Mouse (Mus musculus): ENCODE measurements around the gene P4ha3. TPM values are rescaled to one million over a fixed set of nuclear protein-coding genes. Genes with fewer than 3 reads are reported as not detected.

The P4ha3 gene
- total and polyA plus RNA-seq, 2 experiments from 2014 or later = 2.9 to 9.3 TPM

DNA sequence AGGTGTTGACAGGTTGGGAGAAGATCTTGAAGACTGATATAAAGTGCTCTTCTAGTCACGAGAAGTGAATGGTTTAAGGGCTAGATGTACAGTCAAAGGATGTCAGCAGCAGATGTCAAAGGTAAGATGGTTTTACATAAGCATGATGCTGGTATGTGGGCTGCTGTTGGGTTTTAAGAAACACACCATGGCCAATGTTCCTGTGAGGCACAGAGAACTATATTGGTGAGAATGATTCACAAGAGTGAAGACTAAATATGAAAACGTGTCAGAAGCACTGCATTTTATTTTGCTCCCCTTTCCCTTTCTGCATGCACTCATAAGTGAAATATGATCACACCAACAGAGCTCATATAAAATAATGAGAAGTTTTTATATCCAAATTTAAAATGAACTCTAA lies 77.8 kb downstream of the P4ha3 start:
- no peak for ATAC-seq
- WGBS = 91% methylated on average over 2 of the region's 2 CpGs

DNA sequence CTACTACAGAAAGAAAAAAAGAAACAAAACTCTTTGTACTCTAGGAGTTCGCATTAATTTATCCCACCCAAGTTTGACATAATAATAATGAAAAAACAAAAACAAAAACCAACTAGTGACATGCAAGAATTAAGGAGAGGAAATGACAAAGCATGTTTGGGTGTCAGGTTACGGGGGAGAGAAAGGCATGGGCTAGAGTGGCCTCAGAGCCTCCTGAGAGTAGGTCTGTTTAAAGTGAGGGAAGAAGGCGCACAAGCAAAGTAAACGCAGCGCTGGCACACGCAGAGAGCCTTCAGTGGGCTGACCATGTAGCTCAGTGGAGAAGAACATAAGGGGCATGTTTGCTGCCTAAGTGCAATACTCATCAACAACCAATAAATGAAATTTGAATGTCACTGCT lies 79.6 kb downstream of the P4ha3 start:
- DNase-seq (ENCODE audit: low spot score) (no peak), ATAC-seq (no peak)
- Histone ChIP-seq H3K4me3 (ENCODE audit: low read length) (no peak overlapping the region), H3K36me3 (ENCODE audit: insufficient read depth, low read length) (no peaks in the 10 kb centered on the region), H3K27me3 (ENCODE audit: insufficient read depth, low read length) (no peaks in the 10 kb centered on the region), H3K4me2 (ENCODE audit: low read depth, low read length) (no peak overlapping the region), H3K9me3 (ENCODE audit: low read length) (no peaks in the 10 kb centered on the region), H3K9ac (replicated peaks; ENCODE audit: low read length) (no peak overlapping the region), H3K27ac (no peak overlapping the region), H3K4me1 (ENCODE audit: insufficient read depth, low read length) (peaks cover 12% of the 10 kb centered on the region)
- WGBS = 62% methylated on average over 6 of the region's 6 CpGs
- TF ChIP-seq CTCF (IDR thresholded peaks at IDR 0.05; ENCODE audit: low read depth) = no peak

More for the DNA sequence above, 77.8 kb downstream of the P4ha3 start:
- no peaks in the 10 kb centered on the region for H3K36me3 ChIP-seq (ENCODE audit: insufficient read depth, low read length)
- H3K27ac ChIP-seq = no peak overlapping the region
- H3K4me3 ChIP-seq (ENCODE audit: low read length) = no peak overlapping the region
- H3K9ac ChIP-seq (replicated peaks; ENCODE audit: low read length) = no peak overlapping the region
- no peak overlapping the region for H3K4me2 ChIP-seq (ENCODE audit: low read depth, low read length)
- no peaks in the 10 kb centered on the region for H3K9me3 ChIP-seq (ENCODE audit: low read length)
- H3K27me3 ChIP-seq (ENCODE audit: insufficient read depth, low read length) = no peaks in the 10 kb centered on the region
- no peaks in the 10 kb centered on the region for H3K4me1 ChIP-seq (ENCODE audit: insufficient read depth, low read length)
- no peak for TF ChIP-seq CTCF (IDR thresholded peaks at IDR 0.05; ENCODE audit: low read depth)
- DNase-seq (ENCODE audit: low spot score) = no peak

Other genes with a start within 250 kb of the P4ha3 start
- 20.4 and 29.4 TPM in 2 replicates for gene Pold3, start 164.0 kb upstream of the P4ha3 start, total RNA-seq (2014; rRNA removed)
- gene Pold3, start 164.0 kb upstream of the P4ha3 start, polyA plus RNA-seq (2015; fragmentation: Nextera tagmentation; extraction: Ambion mirVana) = 38.6 and 41.0 TPM in 2 replicates
- gene Lipt2, start 126.2 kb upstream of the P4ha3 start, total RNA-seq (2014; rRNA removed) = 13.8 and 20.1 TPM in 2 replicates
- gene Lipt2, start 126.2 kb upstream of the P4ha3 start, polyA plus RNA-seq (2015; fragmentation: Nextera tagmentation; extraction: Ambion mirVana) = 19.2 and 19.5 TPM in 2 replicates
- gene Kcne3, start 109.0 kb upstream of the P4ha3 start, total RNA-seq (2014; rRNA removed) = 0.47 TPM in 1 of 2 replicates, not detected in the other
- 0.25 and 0.33 TPM in 2 replicates for gene Kcne3, start 109.0 kb upstream of the P4ha3 start, polyA plus RNA-seq (2015; fragmentation: Nextera tagmentation; extraction: Ambion mirVana)
- gene Pgm2l1, start 58.1 kb upstream of the P4ha3 start, total RNA-seq (2014; rRNA removed) = 123 and 127 TPM in 2 replicates
- 34.4 and 34.8 TPM in 2 replicates for gene Pgm2l1, start 58.1 kb upstream of the P4ha3 start, polyA plus RNA-seq (2015; fragmentation: Nextera tagmentation; extraction: Ambion mirVana)
- 18.2 and 18.3 TPM in 2 replicates for gene C2cd3, start 86.7 kb downstream of the P4ha3 start, total RNA-seq (2014; rRNA removed)
- 9.2 and 9.8 TPM in 2 replicates for gene C2cd3, start 86.7 kb downstream of the P4ha3 start, polyA plus RNA-seq (2015; fragmentation: Nextera tagmentation; extraction: Ambion mirVana)
- 133 and 155 TPM in 2 replicates for gene Ppme1, start 86.8 kb downstream of the P4ha3 start, total RNA-seq (2014; rRNA removed)
- 122 and 138 TPM in 2 replicates for gene Ppme1, start 86.8 kb downstream of the P4ha3 start, polyA plus RNA-seq (2015; fragmentation: Nextera tagmentation; extraction: Ambion mirVana)
- gene Ucp3, start 187.5 kb downstream of the P4ha3 start, total RNA-seq (2014; rRNA removed) = 0.10 and 0.11 TPM in 2 replicates
- 0.16 TPM in 2 replicates for gene Ucp3, start 187.5 kb downstream of the P4ha3 start, polyA plus RNA-seq (2015; fragmentation: Nextera tagmentation; extraction: Ambion mirVana)
- gene Ucp2, start 207.8 kb downstream of the P4ha3 start, total RNA-seq (2014; rRNA removed) = 70.5 and 101 TPM in 2 replicates
- 112 and 113 TPM in 2 replicates for gene Ucp2, start 207.8 kb downstream of the P4ha3 start, polyA plus RNA-seq (2015; fragmentation: Nextera tagmentation; extraction: Ambion mirVana)
- 3.9 and 7.1 TPM in 2 replicates for gene Dnajb13, start 229.4 kb downstream of the P4ha3 start, total RNA-seq (2014; rRNA removed)
- 6.4 and 7.2 TPM in 2 replicates for gene Dnajb13, start 229.4 kb downstream of the P4ha3 start, polyA plus RNA-seq (2015; fragmentation: Nextera tagmentation; extraction: Ambion mirVana)